Mouse (Mus musculus) liver, embryonic 12.5 days (tissue): ENCODE data around the gene Spsb4. TPM values are rescaled to one million over a fixed set of nuclear protein-coding genes. Genes with fewer than 3 reads are reported as not detected.

ENCODE experiments used
- ATAC-seq: fragments of 200-750 bp; cut with Nextera tagmentation; 2 replicates; pipeline ENCODE4 v1.8.0; 2017; ENCODE audit warnings: moderate number of reproducible peaks, mild to moderate bottlenecking, moderate library complexity
- H3K27ac ChIP-seq: fragments of 300-500 bp; sonication (generic); 2 replicates; pipeline ENCODE4 v1.5.1; 2016; ENCODE audit warnings: mild to moderate bottlenecking
- H3K27me3 ChIP-seq: fragments of 300-500 bp; sonication (generic); replicated peaks from 2 replicates; pipeline ENCODE4 v1.6.1; 2016; ENCODE audit warnings: mild to moderate bottlenecking, moderate library complexity
- H3K36me3 ChIP-seq: fragments of 300-500 bp; sonication (generic); 2 replicates; pipeline ENCODE4 v1.6.1; 2016; ENCODE audit warnings: mild to moderate bottlenecking, moderate library complexity
- H3K4me1 ChIP-seq: fragments of 300-500 bp; sonication (generic); 2 replicates; pipeline ENCODE4 v1.6.1; 2016
- H3K4me2 ChIP-seq: fragments of 300-500 bp; sonication (generic); 2 replicates; pipeline ENCODE4 v1.6.1; 2016; ENCODE audit warnings: mild to moderate bottlenecking, moderate library complexity
- H3K4me3 ChIP-seq: fragments of 300-500 bp; sonication (generic); 2 replicates; pipeline ENCODE4 v1.5.1; 2016; ENCODE audit warnings: mild to moderate bottlenecking, moderate library complexity
- H3K9ac ChIP-seq: fragments of 300-500 bp; sonication (generic); 2 replicates; pipeline ENCODE4 v1.6.1; 2016; ENCODE audit warnings: mild to moderate bottlenecking, moderate library complexity
- H3K9me3 ChIP-seq: fragments of 300-500 bp; sonication (generic); replicated peaks from 2 replicates; pipeline ENCODE4 v1.6.1; 2016; ENCODE audit warnings: mild to moderate bottlenecking, moderate library complexity
- WGBS: fragments of 180-500 bp; shearing (Covaris S2); methylation state at CpG from one replicate; pipeline ENCODE4 v1.1.7; 2016; ENCODE audit not compliant: insufficient replicate concordance; 5-methylcytosine and 5-hydroxymethylcytosine counted together
- polyA plus RNA-seq: library from polyadenylated mRNA; unstranded; fragments of >200 nt; fragmentation: Nextera tagmentation; extraction: Ambion mirVana; gene quantifications from 2 replicates; pipeline ENCODE4 v1.2.1, GENCODE M21; 2016

The Spsb4 gene
- 2.2 and 2.3 TPM in 2 replicates for polyA plus RNA-seq

DNA sequence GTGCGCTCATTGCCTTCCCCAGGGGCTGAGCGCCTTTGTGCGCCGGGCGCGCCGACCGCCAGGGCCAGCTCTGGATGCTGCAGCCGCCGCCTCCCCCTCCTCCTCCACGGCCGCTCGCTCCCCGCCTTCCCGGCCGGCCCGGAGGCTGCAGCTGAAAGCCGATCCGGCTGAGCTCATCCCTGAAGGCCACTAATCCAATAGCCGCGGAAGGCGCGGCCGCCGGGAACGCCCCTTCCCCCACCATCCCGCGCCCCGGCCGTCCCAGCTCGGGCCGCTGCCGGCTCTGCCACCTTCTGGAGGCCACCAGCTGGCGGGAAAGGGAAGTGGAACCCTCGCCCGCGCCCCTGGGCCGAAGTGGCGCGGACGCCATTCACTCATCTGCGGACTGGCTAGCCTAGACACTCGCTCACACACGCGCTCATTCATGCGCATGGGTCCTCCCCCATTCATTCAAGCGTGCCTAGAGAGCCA is at the start of gene Spsb4:
Gene Spsb4 (minus strand): TSS at position 167 of the 471 bp plus-strand sequence.
- WGBS, result under 1% methylated on average over 46 of the region's 47 CpGs
- Histone ChIP-seq H3K4me2 (peak within 1 kb of the TSS; percentile 68), H3K9me3 (no peaks in the 10 kb centered on the region), H3K27ac (0 out of 2 replicates have a peak within 1 kb of the TSS, but pooled peaks have one; percentile 54), H3K4me1 (peaks cover 9% of the 10 kb centered on the region; the same call in 1 of the 2 replicates), H3K36me3 (no peaks in the 10 kb centered on the region), H3K4me3 (peak within 1 kb of the TSS; percentile 50), H3K9ac (peak within 1 kb of the TSS; percentile 42; the same call in 1 of the 2 replicates), H3K27me3 (peaks cover 82% of the 10 kb centered on the region)
- ATAC-seq, result peak; percentile 71

DNA sequence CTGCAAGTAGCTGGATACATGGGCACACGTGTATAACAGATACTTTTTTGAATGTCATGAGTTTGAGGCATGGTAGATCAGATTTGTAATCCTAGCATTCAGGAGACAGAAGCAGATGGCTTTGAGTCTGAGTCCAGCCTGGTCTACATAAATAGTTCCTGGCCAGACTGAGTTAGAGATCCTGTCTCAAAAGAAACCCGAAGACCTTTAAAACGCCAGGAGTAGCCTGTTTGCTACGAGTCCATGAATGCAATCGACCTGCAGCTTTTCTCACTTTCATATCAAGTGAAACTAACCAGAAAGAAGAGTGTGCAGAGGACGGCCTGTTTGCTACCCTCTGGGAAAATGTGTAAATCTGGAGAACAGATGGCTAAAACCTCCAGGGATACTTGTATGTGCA is 49.1 kb upstream of the Spsb4 start:
- Histone ChIP-seq H3K4me2 (no peak overlapping the region), H3K4me3 (no peak overlapping the region), H3K9me3 (no peaks in the 10 kb centered on the region), H3K36me3 (peaks cover 9% of the 10 kb centered on the region; the same call in 1 of the 2 replicates), H3K27ac (no peak overlapping the region), H3K9ac (no peak overlapping the region), H3K4me1 (no peaks in the 10 kb centered on the region), H3K27me3 (no peaks in the 10 kb centered on the region)
- no peak for ATAC-seq
- WGBS, result 72% methylated on average over 6 of the region's 6 CpGs

- Histone ChIP-seq H3K4me2 (no peak overlapping the region), H3K27ac (no peak overlapping the region), H3K4me1 (no peaks in the 10 kb centered on the region), H3K9ac (no peak overlapping the region), H3K27me3 (no peaks in the 10 kb centered on the region), H3K36me3 (0 out of 2 replicates have a peak, but pooled peaks cover 5% of the 10 kb centered on the region), H3K9me3 (no peaks in the 10 kb centered on the region), H3K4me3 (no peak overlapping the region)
- ATAC-seq, result no peak
- WGBS, result 83% methylated on average over 4 of the region's 4 CpGs
Observed at GRCm38 (mm10) chr9:97065885-97066284, 47.2 kb upstream of the Spsb4 start.

- no peaks in the 10 kb centered on the region for H3K27me3 ChIP-seq
- no peak overlapping the region for H3K4me3 ChIP-seq
- WGBS, result 76% methylated on average over 5 of the region's 5 CpGs
- no peak overlapping the region for H3K27ac ChIP-seq
- ATAC-seq, result no peak
- no peaks in the 10 kb centered on the region for H3K4me1 ChIP-seq
- no peaks in the 10 kb centered on the region for H3K9me3 ChIP-seq
- no peak overlapping the region for H3K4me2 ChIP-seq
- H3K36me3 ChIP-seq, result 0 out of 2 replicates have a peak, but pooled peaks cover 5% of the 10 kb centered on the region
- H3K9ac ChIP-seq, result no peak overlapping the region
Observed at GRCm38 (mm10) chr9:97065216-97065615, 46.6 kb upstream of the Spsb4 start.

DNA sequence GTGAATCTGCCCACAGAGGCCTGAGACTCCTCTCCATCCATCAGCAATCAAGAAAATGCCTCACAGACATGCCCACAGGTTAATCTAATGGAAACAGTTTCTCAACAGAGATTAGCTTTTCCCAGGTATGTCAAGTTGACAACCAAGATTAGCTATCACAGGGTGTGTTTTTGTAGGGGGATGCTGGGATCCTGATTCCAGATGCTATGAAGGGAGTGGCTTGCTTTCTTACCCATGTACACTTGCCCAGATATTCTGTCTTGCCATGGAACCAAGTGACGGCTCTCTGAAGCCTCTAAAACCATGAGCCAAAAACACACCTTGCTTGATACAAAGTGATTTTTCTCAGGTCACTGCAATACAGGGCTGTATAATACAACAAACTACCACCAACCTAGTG is 45.5 kb upstream of the Spsb4 start:
- 0 out of 2 replicates have a peak, but pooled peaks cover 5% of the 10 kb centered on the region for H3K36me3 ChIP-seq
- H3K9ac ChIP-seq, result no peak overlapping the region
- no peak overlapping the region for H3K4me3 ChIP-seq
- no peaks in the 10 kb centered on the region for H3K9me3 ChIP-seq
- 77% methylated on average over 1 of the region's 1 CpGs for WGBS
- no peak overlapping the region for H3K4me2 ChIP-seq
- H3K27ac ChIP-seq, result no peak overlapping the region
- ATAC-seq, result no peak
- H3K4me1 ChIP-seq, result no peaks in the 10 kb centered on the region
- no peaks in the 10 kb centered on the region for H3K27me3 ChIP-seq

- no peak for ATAC-seq
Observed at GRCm38 (mm10) chr9:97061696-97062095, 43.1 kb upstream of the Spsb4 start.

GRCm38 (mm10) chr9:97056541-97057338 is 38.1 kb upstream of the Spsb4 start:
- Histone ChIP-seq H3K4me3 (no peak overlapping the region), H3K36me3 (no peaks in the 10 kb centered on the region), H3K27ac (no peak overlapping the region), H3K4me2 (peak overlapping the region; percentile 4; the same call in 1 of the 2 replicates), H3K4me1 (no peaks in the 10 kb centered on the region), H3K27me3 (no peaks in the 10 kb centered on the region), H3K9ac (no peak overlapping the region), H3K9me3 (no peaks in the 10 kb centered on the region)
- 55% methylated on average over 18 of the region's 18 CpGs for WGBS
- no peak for ATAC-seq

More at GRCm38 (mm10) chr9:97061696-97062095, 43.1 kb upstream of the Spsb4 start:
- Histone ChIP-seq H3K4me2 (no peak overlapping the region), H3K36me3 (no peaks in the 10 kb centered on the region), H3K9me3 (no peaks in the 10 kb centered on the region), H3K4me1 (no peaks in the 10 kb centered on the region), H3K27me3 (no peaks in the 10 kb centered on the region), H3K27ac (no peak overlapping the region), H3K4me3 (no peak overlapping the region), H3K9ac (no peak overlapping the region)
- WGBS, result 81% methylated on average over 9 of the region's 9 CpGs

DNA sequence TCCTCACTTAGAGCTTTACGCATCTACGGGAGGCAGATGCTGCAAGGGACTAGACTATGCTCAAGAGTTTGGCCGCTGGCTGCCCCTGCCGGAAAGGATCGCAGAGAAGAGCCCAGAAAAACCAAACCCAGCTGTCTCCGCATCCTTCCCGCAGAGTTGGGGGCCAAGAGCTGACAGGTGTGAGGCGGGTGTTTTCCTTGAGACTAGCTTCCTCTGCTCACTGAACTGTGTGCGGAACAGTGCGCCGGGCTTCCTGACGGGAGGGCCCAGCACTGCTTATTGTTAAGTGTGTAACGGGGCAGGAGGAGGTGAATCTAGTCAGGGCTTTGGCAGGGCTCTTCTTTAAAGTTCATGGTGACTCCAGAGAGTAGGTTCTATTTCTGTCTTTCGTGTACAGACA is 37.3 kb upstream of the Spsb4 start:
- H3K27me3 ChIP-seq, result no peaks in the 10 kb centered on the region
- H3K9ac ChIP-seq, result no peak overlapping the region
- no peak overlapping the region for H3K27ac ChIP-seq
- H3K36me3 ChIP-seq, result no peaks in the 10 kb centered on the region
- WGBS, result 79% methylated on average over 14 of the region's 14 CpGs
- no peak overlapping the region for H3K4me2 ChIP-seq
- no peak overlapping the region for H3K4me3 ChIP-seq
- H3K4me1 ChIP-seq, result no peaks in the 10 kb centered on the region
- H3K9me3 ChIP-seq, result no peaks in the 10 kb centered on the region
- no peak for ATAC-seq

DNA sequence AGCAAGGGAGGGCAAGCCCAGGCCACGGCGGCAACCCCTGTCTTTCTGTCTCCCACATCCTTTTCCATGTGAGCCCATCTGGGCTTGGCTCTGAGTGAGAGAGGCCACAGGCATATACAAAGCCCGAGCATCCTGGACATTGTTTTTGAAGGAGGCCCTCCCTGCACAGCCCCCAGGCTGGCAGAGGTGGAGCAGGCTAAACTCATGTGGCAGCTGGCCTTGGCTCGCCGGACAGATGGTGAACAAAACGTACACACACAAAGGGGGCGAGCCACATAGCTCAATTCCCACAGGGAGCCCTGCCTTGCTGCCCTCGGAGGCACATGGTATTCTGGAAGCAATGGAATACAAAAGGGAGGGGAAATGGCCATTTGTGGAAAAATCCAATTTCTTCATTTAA is 32.5 kb upstream of the Spsb4 start:
- Histone ChIP-seq H3K9ac (no peak overlapping the region), H3K9me3 (0 out of 2 replicates have a peak, but pooled peaks cover 6% of the 10 kb centered on the region), H3K4me1 (no peaks in the 10 kb centered on the region), H3K36me3 (no peaks in the 10 kb centered on the region), H3K27ac (no peak overlapping the region), H3K4me3 (no peak overlapping the region), H3K4me2 (no peak overlapping the region), H3K27me3 (no peaks in the 10 kb centered on the region)
- ATAC-seq, result no peak
- 67% methylated on average over 8 of the region's 8 CpGs for WGBS

DNA sequence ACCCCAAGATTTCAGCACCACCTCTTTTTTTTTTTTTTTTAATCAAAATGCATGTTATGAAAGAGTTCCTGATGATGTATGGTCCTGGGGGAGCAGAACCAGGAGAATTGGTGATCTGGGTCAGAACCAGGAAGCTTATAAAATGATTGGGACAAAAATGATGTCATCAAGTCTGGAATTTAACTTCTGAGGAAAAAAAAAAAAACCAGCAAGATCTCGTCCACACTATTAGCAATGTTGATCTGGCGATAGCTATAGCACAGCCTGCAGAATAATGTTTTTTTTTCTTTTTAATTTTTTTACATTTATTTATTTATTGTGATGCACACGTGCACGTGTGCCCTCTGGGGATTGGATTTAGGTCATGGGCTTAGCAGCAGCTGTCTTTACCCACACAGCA is 27.6 kb upstream of the Spsb4 start:
- no peak overlapping the region for H3K4me2 ChIP-seq
- no peaks in the 10 kb centered on the region for H3K4me1 ChIP-seq
- no peak overlapping the region for H3K9ac ChIP-seq
- H3K27me3 ChIP-seq, result no peaks in the 10 kb centered on the region
- 75% methylated on average over 4 of the region's 4 CpGs for WGBS
- H3K4me3 ChIP-seq, result no peak overlapping the region
- H3K36me3 ChIP-seq, result no peaks in the 10 kb centered on the region
- ATAC-seq, result no peak
- no peak overlapping the region for H3K27ac ChIP-seq
- H3K9me3 ChIP-seq, result 0 out of 2 replicates have a peak, but pooled peaks cover 6% of the 10 kb centered on the region

- Histone ChIP-seq H3K9ac (no peak overlapping the region), H3K4me3 (no peak overlapping the region), H3K4me1 (no peaks in the 10 kb centered on the region), H3K36me3 (no peaks in the 10 kb centered on the region), H3K27me3 (no peaks in the 10 kb centered on the region), H3K9me3 (no peaks in the 10 kb centered on the region), H3K27ac (no peak overlapping the region), H3K4me2 (no peak overlapping the region)
- no peak for ATAC-seq
- WGBS, result 61% methylated on average over 8 of the region's 8 CpGs
Observed at GRCm38 (mm10) chr9:97041633-97042032, 23.0 kb upstream of the Spsb4 start.

DNA sequence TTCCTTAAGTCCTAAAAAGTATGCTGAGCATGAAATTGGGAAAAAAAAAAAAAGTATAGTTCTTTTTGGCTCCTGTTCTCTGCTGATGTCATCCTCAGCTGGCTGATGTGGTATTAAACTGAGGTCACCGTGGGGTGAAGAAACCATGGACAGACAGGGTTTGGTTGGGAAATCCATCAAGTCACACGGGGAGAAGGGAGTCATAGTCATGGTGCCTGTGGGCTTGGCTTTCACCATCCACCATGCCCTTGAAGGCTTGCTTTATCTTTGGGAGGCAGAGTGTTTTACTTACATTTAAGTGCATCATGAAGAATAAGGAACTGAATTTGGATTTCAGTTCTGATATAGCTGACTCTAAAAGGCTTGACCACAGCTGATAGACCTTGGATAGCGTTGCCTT is 19.4 kb upstream of the Spsb4 start:
- Histone ChIP-seq H3K4me2 (no peak overlapping the region), H3K4me3 (no peak overlapping the region), H3K9ac (no peak overlapping the region), H3K9me3 (no peaks in the 10 kb centered on the region), H3K4me1 (no peaks in the 10 kb centered on the region), H3K27ac (no peak overlapping the region), H3K36me3 (no peaks in the 10 kb centered on the region), H3K27me3 (no peaks in the 10 kb centered on the region)
- WGBS, result 73% methylated on average over 3 of the region's 3 CpGs
- ATAC-seq, result no peak
